Mouse (Mus musculus) thymus, adult 2 months (tissue): ENCODE measurements around the gene Ninj2. TPM values are rescaled to one million over a fixed set of nuclear protein-coding genes. Genes with fewer than 3 reads are reported as not detected.

ENCODE experiments used
- DNase-seq: peaks from one replicate; pipeline ENCODE4 v3.0.0; 2021
- H3K27ac ChIP-seq: fragments of 200-500 bp; 2 replicates; pipeline ENCODE4 v1.5.1; 2012; ENCODE audit warnings: low read length, control low read depth; ENCODE audit not compliant: control insufficient read depth, insufficient read depth
- H3K27me3 ChIP-seq: fragments of 200-500 bp; 2 replicates; pipeline ENCODE4 v1.6.1; 2012; ENCODE audit warnings: mild to moderate bottlenecking, low read length, moderate library complexity, mixed read lengths; ENCODE audit not compliant: control insufficient read depth, insufficient read depth
- H3K36me3 ChIP-seq: fragments of 200-500 bp; 2 replicates; pipeline ENCODE4 v1.6.1; 2012; ENCODE audit warnings: mild to moderate bottlenecking, low read length, moderate library complexity; ENCODE audit not compliant: control insufficient read depth, insufficient read depth
- H3K4me1 ChIP-seq: fragments of 200-500 bp; replicated peaks from 2 replicates; pipeline ENCODE4 v1.6.1; 2012; ENCODE audit warnings: low read length; ENCODE audit not compliant: control insufficient read depth, insufficient read depth
- H3K4me3 ChIP-seq: fragments of 200-500 bp; 2 replicates; pipeline ENCODE4 v1.5.1; 2012; ENCODE audit warnings: mild to moderate bottlenecking, low read length, control low read depth, moderate library complexity; ENCODE audit not compliant: control insufficient read depth, insufficient read depth
- CTCF ChIP-seq: fragments of 200-500 bp; IDR thresholded peaks from 2 replicates; pipeline ENCODE4 v1.5.1; 2012; ENCODE audit warnings: mild to moderate bottlenecking, control low read depth, low read length, moderate library complexity, borderline replicate concordance; ENCODE audit not compliant: control insufficient read depth, poor library complexity, insufficient read depth; ENCODE audit errors: extremely low read depth
- POLR2A ChIP-seq: fragments of 200-500 bp; IDR thresholded peaks from 2 replicates; pipeline ENCODE4 v1.6.1; 2012; ENCODE audit warnings: mild to moderate bottlenecking, low read length, control low read depth, moderate library complexity; ENCODE audit not compliant: control insufficient read depth, poor library complexity, insufficient read depth; ENCODE audit errors: extremely low read depth
- WGBS: fragments of 180-500 bp; shearing (Covaris S2); methylation state at CpG from one replicate; pipeline ENCODE4 v1.1.7; 2018; 5-methylcytosine and 5-hydroxymethylcytosine counted together
- polyA plus RNA-seq: library from polyadenylated mRNA; depleted of rRNA; stranded (reverse); fragments of >200 nt; gene quantifications from 2 replicates; pipeline ENCODE4 v1.2.3, GENCODE M21; 2012

Gene Ninj2
- polyA plus RNA-seq, 1 experiment, result 0.26 TPM

DNA sequence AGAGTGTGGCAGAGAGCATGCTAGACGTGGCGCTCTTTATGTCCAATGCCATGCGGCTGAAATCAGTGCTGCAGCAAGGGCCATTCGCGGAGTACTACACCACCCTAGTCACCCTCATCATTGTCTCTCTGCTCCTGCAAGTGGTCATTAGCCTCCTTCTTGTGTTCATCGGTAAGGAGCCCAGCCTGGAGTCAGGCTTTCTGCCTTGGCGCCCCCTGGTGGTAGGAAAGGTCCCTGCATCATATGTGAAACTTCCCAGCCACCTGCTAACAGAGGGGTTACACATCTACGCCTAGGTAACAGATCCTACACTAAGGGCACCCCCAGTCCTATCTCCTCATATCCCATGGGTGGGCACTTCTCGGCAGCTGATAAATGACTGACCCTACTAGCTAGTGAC is 104.8 kb downstream of the Ninj2 start:
- 38% methylated on average over 9 of the region's 9 CpGs for WGBS
- peak; percentile 92; the same call in 1 of the 2 replicates for TF ChIP-seq CTCF
- no peak for TF ChIP-seq POLR2A
- Histone ChIP-seq H3K36me3 (no peaks in the 10 kb centered on the region), H3K4me3 (no peak overlapping the region), H3K27ac (no peak overlapping the region), H3K4me1 (peaks cover 38% of the 10 kb centered on the region), H3K27me3 (no peaks in the 10 kb centered on the region)
- DNase-seq, result peak; percentile 86

DNA sequence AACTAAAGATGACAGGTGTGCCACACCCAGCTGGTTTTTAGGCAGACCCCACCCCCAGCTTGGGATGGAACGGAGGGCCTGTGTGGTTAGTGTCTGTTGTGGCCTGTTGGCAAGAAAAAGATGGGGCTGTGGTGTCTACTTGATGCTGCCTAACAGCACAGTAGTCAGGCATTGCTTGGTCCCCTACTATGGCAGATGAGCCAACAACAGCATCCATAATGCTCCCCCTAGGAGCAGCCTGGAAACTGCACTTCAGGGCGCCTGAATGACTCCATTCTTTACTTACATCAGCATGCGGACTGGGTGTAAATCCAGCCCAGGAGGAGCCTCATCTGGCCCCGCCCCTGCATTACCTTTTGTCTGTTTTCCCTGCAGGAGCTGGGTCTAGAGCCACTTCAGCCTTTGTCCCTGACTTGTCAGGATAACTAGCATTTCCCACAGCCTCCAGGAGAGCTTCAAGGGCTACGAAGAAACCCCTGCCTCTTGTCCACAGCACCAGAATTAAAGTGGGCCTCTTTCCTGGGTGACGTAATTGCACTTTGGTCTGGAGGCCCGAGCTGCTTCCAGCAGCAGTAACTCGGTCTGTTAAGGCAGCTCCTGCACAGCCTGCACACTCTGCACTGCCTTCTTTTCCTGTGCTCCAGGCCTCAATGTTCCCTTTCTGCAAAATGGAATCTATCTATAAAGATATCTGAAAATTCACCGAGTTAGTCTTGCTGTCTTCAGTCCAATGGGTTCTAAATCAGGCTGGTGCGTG is 106.7 kb downstream of the Ninj2 start:
- Histone ChIP-seq H3K4me1 (peaks cover 23% of the 10 kb centered on the region), H3K4me3 (no peak overlapping the region), H3K27me3 (no peaks in the 10 kb centered on the region), H3K36me3 (no peaks in the 10 kb centered on the region), H3K27ac (peak overlapping the region; percentile 0; the same call in 1 of the 2 replicates)
- TF ChIP-seq POLR2A (no peak), CTCF (no peak)
- peak; percentile 41 for DNase-seq
- 78% methylated on average over 10 of the region's 10 CpGs for WGBS

DNA sequence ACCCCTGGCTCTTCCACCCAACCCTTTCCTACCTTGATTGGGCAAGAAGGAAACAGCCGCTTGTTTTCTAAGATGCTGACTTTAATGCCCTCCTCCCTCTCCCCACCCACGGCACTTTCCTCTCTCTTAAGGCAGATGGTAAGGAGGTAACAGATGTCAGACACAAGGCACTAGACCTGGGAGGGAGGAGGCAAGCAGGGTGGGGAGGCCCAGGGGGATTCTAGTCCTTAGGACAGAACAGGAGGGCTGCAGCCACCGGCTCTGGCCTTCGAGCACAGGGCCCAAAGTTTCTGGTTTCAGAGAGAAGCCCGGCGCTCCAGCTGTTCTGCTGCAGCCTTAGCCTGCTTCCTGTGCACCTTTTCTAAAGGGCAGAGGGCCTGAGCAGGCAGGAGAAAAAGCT is 108.8 kb downstream of the Ninj2 start:
- no peak for DNase-seq
- no peak for TF ChIP-seq POLR2A
- TF ChIP-seq CTCF, result no peak

GRCm38 (mm10) chr6:120202406-120202805 is 109.3 kb downstream of the Ninj2 start:
- WGBS, result 92% methylated on average over 8 of the region's 8 CpGs
- H3K27ac ChIP-seq, result no peak overlapping the region
- H3K27me3 ChIP-seq, result no peaks in the 10 kb centered on the region
- TF ChIP-seq CTCF, result no peak
- no peak for TF ChIP-seq POLR2A
- H3K36me3 ChIP-seq, result no peaks in the 10 kb centered on the region
- no peak overlapping the region for H3K4me3 ChIP-seq
- DNase-seq, result no peak
- H3K4me1 ChIP-seq, result peaks cover 25% of the 10 kb centered on the region

More for the DNA sequence above, 108.8 kb downstream of the Ninj2 start:
- H3K4me1 ChIP-seq, result peaks cover 23% of the 10 kb centered on the region
- WGBS, result 49% methylated on average over 6 of the region's 6 CpGs
- no peaks in the 10 kb centered on the region for H3K27me3 ChIP-seq
- H3K36me3 ChIP-seq, result no peaks in the 10 kb centered on the region
- H3K27ac ChIP-seq, result no peak overlapping the region
- H3K4me3 ChIP-seq, result no peak overlapping the region

- Histone ChIP-seq H3K36me3 (no peaks in the 10 kb centered on the region), H3K27ac (no peak overlapping the region), H3K4me3 (no peak overlapping the region), H3K4me1 (peaks cover 13% of the 10 kb centered on the region), H3K27me3 (no peaks in the 10 kb centered on the region)
- TF ChIP-seq POLR2A, result no peak
- no peak for TF ChIP-seq CTCF
- WGBS, result 79% methylated on average over 5 of the region's 5 CpGs
- no peak for DNase-seq
These were observed 113.4 kb downstream of the Ninj2 start for GRCm38 (mm10) chr6:120206586-120206985.

- Histone ChIP-seq H3K27me3 (no peaks in the 10 kb centered on the region), H3K27ac (no peak overlapping the region), H3K4me1 (peaks cover 5% of the 10 kb centered on the region; the same call in 1 of the 2 replicates), H3K4me3 (no peak overlapping the region), H3K36me3 (no peaks in the 10 kb centered on the region)
- TF ChIP-seq POLR2A, result no peak
- no peak for TF ChIP-seq CTCF
- WGBS, result 75% methylated on average over 6 of the region's 6 CpGs
- DNase-seq, result no peak
These were observed 118.4 kb downstream of the Ninj2 start for GRCm38 (mm10) chr6:120211536-120211935.

DNA sequence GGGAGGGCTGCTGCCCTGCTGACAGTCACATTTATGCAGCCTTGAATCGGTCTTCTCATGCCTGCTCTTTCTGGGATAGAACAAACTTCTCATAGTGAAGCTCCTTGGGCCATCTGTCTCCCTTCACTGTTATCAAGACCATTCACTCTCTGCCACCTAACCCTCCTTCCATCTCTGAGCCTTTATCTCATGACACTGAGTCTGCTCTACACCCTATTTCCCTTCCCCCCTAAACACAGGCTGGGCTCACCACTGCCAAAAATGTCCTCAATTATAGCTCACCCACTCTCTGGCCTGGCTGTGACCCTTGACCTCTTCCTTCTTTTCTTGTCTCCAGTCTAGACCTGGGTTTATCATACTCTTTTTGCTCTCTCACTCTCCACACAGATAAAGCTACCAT is 123.6 kb downstream of the Ninj2 start:
- DNase-seq, result no peak

More for the DNA sequence above, 123.6 kb downstream of the Ninj2 start:
- no peaks in the 10 kb centered on the region for H3K4me1 ChIP-seq
- H3K27ac ChIP-seq, result no peak overlapping the region
- H3K4me3 ChIP-seq, result no peak overlapping the region
- H3K36me3 ChIP-seq, result no peaks in the 10 kb centered on the region
- TF ChIP-seq POLR2A (no peak), CTCF (no peak)
- no peaks in the 10 kb centered on the region for H3K27me3 ChIP-seq
- WGBS, result 90% methylated on average over 1 of the region's 1 CpGs
